Mouse (Mus musculus) CD8-positive naive resting alpha-beta T cell, adult 2 months (primary cell): ENCODE measurements around the gene Rxfp4.

Source experiments
- DNase-seq, 2 experiments: peaks; one replicate each; pipeline ENCODE4 v3.0.0; 2022; ENCODE audit warnings: low read depth in 2 of 2, low spot score in 2 of 2

Rxfp4 gene

GRCm38 (mm10) chr3:88629244-88629643 is 23.7 kb downstream of the Rxfp4 start:
- DNase-seq = no peak

GRCm38 (mm10) chr3:88628766-88629165 is 24.2 kb downstream of the Rxfp4 start:
- no peak for DNase-seq

- DNase-seq = no peak
Measured at GRCm38 (mm10) chr3:88627535-88627934, 25.4 kb downstream of the Rxfp4 start.

- DNase-seq = no peak
Measured at GRCm38 (mm10) chr3:88627114-88627513, 25.8 kb downstream of the Rxfp4 start.

GRCm38 (mm10) chr3:88626316-88626715 is 26.6 kb downstream of the Rxfp4 start:
- no peak for DNase-seq

GRCm38 (mm10) chr3:88625531-88625930 is 27.4 kb downstream of the Rxfp4 start:
- no peak for DNase-seq

- DNase-seq = no peak
Measured at GRCm38 (mm10) chr3:88624951-88625350, 28.0 kb downstream of the Rxfp4 start.

GRCm38 (mm10) chr3:88624324-88624723 is 28.6 kb downstream of the Rxfp4 start:
- DNase-seq = no peak

GRCm38 (mm10) chr3:88623346-88624135 is 29.4 kb downstream of the Rxfp4 start:
- DNase-seq = no peak

GRCm38 (mm10) chr3:88622941-88623345 is 30.0 kb downstream of the Rxfp4 start:
- peak in 1 of 2 experiments; percentile 11 for DNase-seq

GRCm38 (mm10) chr3:88622113-88622940 is 30.6 kb downstream of the Rxfp4 start:
- DNase-seq = peak in 1 of 2 experiments; percentile 23

- peak in 1 of 2 experiments; percentile 12 for DNase-seq
Measured at GRCm38 (mm10) chr3:88621537-88622112, 31.3 kb downstream of the Rxfp4 start.

GRCm38 (mm10) chr3:88620992-88621536 is 31.9 kb downstream of the Rxfp4 start:
- peak in 1 of 2 experiments; percentile 35 for DNase-seq

GRCm38 (mm10) chr3:88620146-88620991 is 32.6 kb downstream of the Rxfp4 start:
- DNase-seq = no peak

- no peak for DNase-seq
Measured at GRCm38 (mm10) chr3:88619113-88620097, 33.5 kb downstream of the Rxfp4 start.

GRCm38 (mm10) chr3:88618074-88618871 is 34.7 kb downstream of the Rxfp4 start:
- DNase-seq = no peak

- DNase-seq = no peak
Measured at GRCm38 (mm10) chr3:88616951-88617500, 35.9 kb downstream of the Rxfp4 start.

- no peak for DNase-seq
Measured at GRCm38 (mm10) chr3:88615902-88616391, 37.0 kb downstream of the Rxfp4 start.
